Mouse (Mus musculus): ENCODE measurements around the gene Ralb. TPM values are rescaled to one million over a fixed set of nuclear protein-coding genes. Genes with fewer than 3 reads are reported as not detected.

The Ralb gene
- polyA plus RNA-seq, 2 experiments from 2014 or later, result 9.9 to 11.8 TPM

- ATAC-seq, result no peak
Measured at GRCm38 (mm10) chr1:119446753-119447283, 57.8 kb downstream of the Ralb start.

- ATAC-seq, result no peak
Measured at GRCm38 (mm10) chr1:119443591-119444350, 60.8 kb downstream of the Ralb start.

GRCm38 (mm10) chr1:119442901-119443300, 61.7 kb downstream of the Ralb start:
- no peak for ATAC-seq

GRCm38 (mm10) chr1:119438105-119438637, 66.4 kb downstream of the Ralb start:
- no peak for ATAC-seq

DNA sequence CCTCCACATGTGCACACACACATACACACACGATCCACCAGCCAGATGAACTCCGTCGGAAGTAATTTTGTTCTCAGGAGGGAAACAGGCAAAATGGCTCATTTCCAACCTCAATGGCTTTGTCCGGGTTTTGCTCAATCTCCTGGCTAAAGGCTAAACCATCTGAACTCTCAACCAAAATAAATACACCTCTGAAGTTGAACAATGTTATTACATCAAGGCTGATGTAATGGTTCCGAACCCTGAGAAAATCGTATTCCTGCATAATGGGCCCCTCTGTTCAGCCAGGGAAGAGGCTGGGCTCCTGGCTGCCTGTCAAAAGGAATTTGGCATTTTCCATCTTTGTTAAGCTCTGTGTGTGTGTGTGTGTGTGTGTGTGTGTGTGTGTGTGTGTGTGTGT, 67.2 kb downstream of the Ralb start:
- no peak for ATAC-seq

- no peak for ATAC-seq
Measured at GRCm38 (mm10) chr1:119424141-119424860, 80.3 kb downstream of the Ralb start.

DNA sequence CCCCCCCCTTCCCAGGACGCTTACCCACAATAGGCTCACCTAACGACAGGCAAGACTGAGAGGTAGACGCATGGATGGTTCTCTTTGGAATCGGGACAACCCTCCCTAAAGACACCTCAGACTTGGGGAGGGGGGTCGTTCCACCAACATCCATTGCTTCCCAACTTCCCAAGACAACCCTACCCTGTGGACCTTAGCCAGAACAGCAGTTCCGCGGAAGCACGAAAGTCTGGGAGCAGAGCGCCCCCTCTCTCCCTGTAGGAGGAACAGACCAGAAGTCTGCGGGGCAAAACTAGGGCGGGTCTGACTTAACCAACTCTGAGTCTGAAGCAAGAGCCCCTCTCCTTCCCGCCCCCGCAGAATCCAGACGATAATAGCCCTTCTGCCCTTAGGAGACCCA, 81.1 kb downstream of the Ralb start:
- ATAC-seq, result no peak

DNA sequence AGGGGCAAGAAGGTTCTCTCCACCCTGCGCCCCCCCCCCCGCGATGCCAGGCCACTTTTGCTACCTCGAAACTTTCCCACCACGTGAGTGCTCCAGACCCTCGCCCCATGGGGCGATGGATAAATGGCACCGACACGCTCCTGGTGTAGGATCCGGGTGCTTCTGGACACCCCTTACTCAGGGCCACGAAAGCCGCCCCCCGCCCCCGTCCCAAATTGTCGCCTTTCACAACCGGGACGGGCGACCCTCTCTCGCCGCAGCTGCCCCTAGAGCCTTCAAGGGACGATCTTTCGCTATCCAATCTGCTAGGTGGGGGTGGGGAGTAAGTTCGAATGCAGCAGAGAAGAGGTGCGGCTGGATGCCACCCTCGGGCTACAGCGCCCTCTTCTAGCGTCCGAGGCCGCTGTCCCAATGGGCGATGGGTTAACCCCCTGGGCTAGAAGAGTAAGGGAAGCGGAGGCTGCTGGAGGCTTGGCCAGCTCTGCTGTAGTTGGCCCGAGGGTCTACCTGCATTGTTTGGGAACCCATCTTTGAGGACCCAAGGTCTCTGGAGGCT, 82.1 kb downstream of the Ralb start:
- no peak for ATAC-seq

DNA sequence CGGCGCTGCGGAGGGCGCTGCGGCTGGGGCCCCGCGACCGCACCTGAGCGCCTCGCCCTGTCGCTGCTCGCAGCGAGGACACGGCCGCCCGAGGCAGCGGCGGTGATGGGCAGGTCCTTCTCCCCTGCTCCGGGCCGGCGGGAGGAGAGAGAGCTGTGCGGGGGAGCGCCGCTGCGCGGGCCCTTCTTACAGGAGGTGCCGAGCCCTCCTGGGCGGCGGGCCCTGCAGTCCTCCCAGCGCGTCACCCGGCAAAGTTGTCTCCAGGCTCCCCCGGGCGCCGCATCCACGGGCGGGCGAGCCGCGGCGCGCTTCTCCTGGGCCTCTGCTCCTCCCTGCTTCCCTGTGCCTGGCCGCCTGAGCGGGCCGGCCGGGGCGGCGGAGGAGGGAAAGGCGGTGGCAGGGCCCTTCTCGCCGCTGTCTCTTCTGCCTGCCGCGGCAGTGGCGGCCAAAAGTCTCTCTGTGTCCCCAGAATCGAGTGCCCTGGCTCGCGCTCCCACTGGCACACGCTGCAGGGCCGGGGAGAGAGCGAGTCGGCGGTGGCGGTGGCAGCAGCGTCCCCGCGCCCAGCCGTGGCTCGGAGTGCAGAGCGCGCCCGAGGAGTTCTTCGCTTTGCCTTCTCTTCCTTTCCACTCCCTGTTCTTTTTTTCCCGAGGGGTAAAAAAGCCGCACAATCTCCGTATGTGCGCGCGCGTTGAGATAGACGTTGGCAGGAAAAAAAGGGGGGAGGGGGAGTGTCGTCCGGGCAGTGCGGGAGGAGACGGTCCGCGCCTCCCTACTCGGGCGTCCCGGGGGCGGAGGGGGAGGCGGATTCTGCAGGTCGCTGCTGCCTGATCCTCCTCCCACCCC, 82.8 kb downstream of the Ralb start, which contains the start of gene Inhbb:
Inhbb (minus strand) TSS at position 673 of the 846 bp plus-strand sequence.
- no peak for ATAC-seq

DNA sequence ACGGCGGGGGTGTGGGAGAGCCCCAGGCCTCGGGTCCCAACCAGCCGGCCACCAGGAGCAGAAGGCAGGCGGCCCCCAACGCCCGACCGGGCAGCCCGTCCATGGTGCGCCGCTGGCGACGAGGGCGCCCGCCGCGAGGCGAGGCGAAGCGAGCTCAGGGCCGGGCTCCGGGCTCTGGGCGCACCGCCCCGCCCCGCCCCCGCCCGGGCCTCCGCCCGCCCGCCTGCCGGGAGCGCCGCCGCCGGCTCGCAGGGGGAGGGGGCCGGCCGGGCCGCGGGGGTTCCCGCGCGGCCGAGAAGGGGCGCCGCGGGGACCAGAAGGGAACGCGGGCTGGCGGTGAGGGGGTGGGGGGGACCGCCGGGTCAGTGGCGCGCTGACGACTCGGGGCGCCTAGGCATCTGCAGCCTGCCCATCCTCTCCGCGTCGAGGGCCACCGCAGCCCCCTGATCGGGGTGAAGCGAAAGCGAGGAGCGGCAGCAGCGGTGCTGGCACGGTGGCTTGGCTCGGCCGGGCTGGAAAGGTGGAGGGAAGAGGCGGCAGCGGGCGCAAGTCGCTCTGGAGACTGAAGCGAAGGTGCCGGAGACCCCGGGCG, 83.5 kb downstream of the Ralb start:
- no peak for ATAC-seq

Other genes starting within 250 kb of the Ralb start
- not detected for gene Inhbb, start 82.5 kb downstream of the Ralb start, polyA plus RNA-seq (2017; shearing (Covaris generic))
- 10 to 100 TPM; 24.9 to 25.4 TPM for gene Tmem185b, start 21.4 kb upstream of the Ralb start, polyA plus RNA-seq (2017; shearing (Covaris generic))
- 1 to 10 TPM in 1 of 2 experiments, under 1 TPM in 1; 0.96 to 1.4 TPM for gene Epb41l5, start 144.2 kb upstream of the Ralb start, polyA plus RNA-seq (2017; shearing (Covaris generic))

Data from CD4-positive, CD25-positive, alpha-beta regulatory T cell, adult 4 months (primary cell).